Mouse (Mus musculus): ENCODE measurements at regions not wholly inside any gene's neighbourhood (a gene's known extent, or its start where the extent isn't known, plus 50 kb on each side); places are given as distances from the start of the nearest gene placed in this dataset.
A peak's percentile ranks its signal among the peaks of the same experiment; 100 is the strongest.
"Not testable (repeated sequence)": the region's sequence is repeated elsewhere in the genome, so short reads cannot be mapped to it uniquely, and the experiment has no call there.

- DNase-seq (ENCODE audit: low spot score in 2 of 2): no peak
Observed at GRCm38 (mm10) chr2:98112023-98112422, 550.0 kb upstream of the Gm10801 start.

GRCm38 (mm10) chr2:98123441-98123840, 538.6 kb upstream of the Gm10801 start:
- peak; percentile 17 to 35 for DNase-seq (ENCODE audit: low spot score in 2 of 2)

GRCm38 (mm10) chr2:98124646-98125045, 537.4 kb upstream of the Gm10801 start:
- no peak for DNase-seq (ENCODE audit: low spot score in 2 of 2)

GRCm38 (mm10) chr2:98140461-98140860, 521.6 kb upstream of the Gm10801 start:
- not testable (repeated sequence) for DNase-seq (ENCODE audit: low spot score in 2 of 2)

GRCm38 (mm10) chr2:98143711-98144110, 518.3 kb upstream of the Gm10801 start:
- no peak for DNase-seq (ENCODE audit: low spot score in 2 of 2)

All from left cerebral cortex, adult 18-20 months (tissue).